Mouse (Mus musculus) intestine, embryonic 16.5 days (tissue): Measurements from ENCODE around the gene Adgrg7. TPM values are rescaled to one million over a fixed set of nuclear protein-coding genes. Genes with fewer than 3 reads are reported as not detected.

ENCODE experiments used
- ATAC-seq: fragments of 200-750 bp; cut with Nextera tagmentation; 2 replicates; pipeline ENCODE4 v1.8.0; 2017; ENCODE audit warnings: moderate TSS enrichment, moderate library complexity
- H3K27ac ChIP-seq: fragments of 300-500 bp; sonication (generic); 2 replicates; pipeline ENCODE4 v1.5.1; 2014; ENCODE audit warnings: mild to moderate bottlenecking, low read length
- H3K27me3 ChIP-seq: fragments of 300-500 bp; sonication (generic); replicated peaks from 2 replicates; pipeline ENCODE4 v1.6.1; 2014; ENCODE audit warnings: low read length, control low read depth, mixed read lengths; ENCODE audit not compliant: control insufficient read depth, insufficient read depth
- H3K36me3 ChIP-seq: fragments of 300-500 bp; sonication (generic); 2 replicates; pipeline ENCODE4 v1.6.1; 2014; ENCODE audit warnings: low read length, control low read depth; ENCODE audit not compliant: control insufficient read depth, insufficient read depth
- H3K4me1 ChIP-seq: fragments of 300-500 bp; sonication (generic); 2 replicates; pipeline ENCODE4 v1.6.1; 2014; ENCODE audit warnings: low read length, control low read depth, mixed read lengths; ENCODE audit not compliant: control insufficient read depth, insufficient read depth
- H3K4me2 ChIP-seq: fragments of 300-500 bp; sonication (generic); 2 replicates; pipeline ENCODE4 v1.6.1; 2014; ENCODE audit warnings: low read depth, low read length, control low read depth
- H3K4me3 ChIP-seq: fragments of 300-500 bp; sonication (generic); 2 replicates; pipeline ENCODE4 v1.5.1; 2014; ENCODE audit warnings: mild to moderate bottlenecking, low read length
- H3K9ac ChIP-seq: fragments of 300-500 bp; sonication (generic); 2 replicates; pipeline ENCODE4 v1.6.1; 2014; ENCODE audit warnings: low read depth, low read length
- H3K9me3 ChIP-seq: fragments of 300-500 bp; sonication (generic); 2 replicates; pipeline ENCODE4 v1.6.1; 2016; ENCODE audit warnings: low read length, control low read depth; ENCODE audit not compliant: control insufficient read depth
- WGBS: fragments of 180-500 bp; shearing (Covaris S2); extraction: QIAGEN DNeasy Blood & Tissue Kit; methylation state at CpG from one replicate; pipeline ENCODE4 v1.1.7; 2014; 5-methylcytosine and 5-hydroxymethylcytosine counted together
- polyA plus RNA-seq: library from polyadenylated mRNA; unstranded; fragments of >200 nt; fragmentation: Nextera tagmentation; extraction: Ambion mirVana; gene quantifications from 2 replicates; pipeline ENCODE4 v1.2.1, GENCODE M21; 2015

Gene Adgrg7
- polyA plus RNA-seq, 1 experiment from 2014 or later = 9.2 TPM

GRCm38 (mm10) chr16:56681010-56681645 lies 114.5 kb downstream of the Adgrg7 start:
- 85% methylated on average over 8 of the region's 8 CpGs for WGBS
- Histone ChIP-seq H3K27ac (no peak overlapping the region), H3K36me3 (no peaks in the 10 kb centered on the region), H3K9me3 (no peaks in the 10 kb centered on the region), H3K4me2 (no peak overlapping the region), H3K9ac (no peak overlapping the region), H3K27me3 (no peaks in the 10 kb centered on the region), H3K4me3 (no peak overlapping the region), H3K4me1 (no peaks in the 10 kb centered on the region)
- no peak for ATAC-seq

- no peaks in the 10 kb centered on the region for H3K27me3 ChIP-seq
- H3K4me3 ChIP-seq = no peak overlapping the region
- no peaks in the 10 kb centered on the region for H3K36me3 ChIP-seq
- H3K9ac ChIP-seq = no peak overlapping the region
- no peak overlapping the region for H3K27ac ChIP-seq
- H3K4me2 ChIP-seq = no peak overlapping the region
- 63% methylated on average over 4 of the region's 4 CpGs for WGBS
- no peaks in the 10 kb centered on the region for H3K9me3 ChIP-seq
- H3K4me1 ChIP-seq = no peaks in the 10 kb centered on the region
- ATAC-seq = no peak
Measured at GRCm38 (mm10) chr16:56677146-56677545, 118.5 kb downstream of the Adgrg7 start.

Other genes starting within 250 kb of the Adgrg7 start
- 303 and 353 TPM in 2 replicates for gene Tfg, start 78.4 kb downstream of the Adgrg7 start, polyA plus RNA-seq
- gene Tmem45a, start 90.3 kb upstream of the Adgrg7 start, polyA plus RNA-seq = 27.0 and 29.8 TPM in 2 replicates
- gene Lnp1, start 132.2 kb upstream of the Adgrg7 start, polyA plus RNA-seq = not detected in 2 replicates